Mouse (Mus musculus): ENCODE data around the gene Slc7a1.
"Not testable (repeated sequence)": the region's sequence is repeated elsewhere in the genome, so short reads cannot be mapped to it uniquely, and the experiment has no call there.

Gene Slc7a1

GRCm38 (mm10) chr5:148366455-148366854 lies 33.2 kb downstream of the Slc7a1 start:
- no peak for DNase-seq

GRCm38 (mm10) chr5:148363441-148364113 lies 36.1 kb downstream of the Slc7a1 start:
- DNase-seq = no peak

- no peak for DNase-seq
Measured at GRCm38 (mm10) chr5:148362296-148362695, 37.4 kb downstream of the Slc7a1 start.

- DNase-seq = no peak
Measured at GRCm38 (mm10) chr5:148361759-148362010, 38.0 kb downstream of the Slc7a1 start.

- DNase-seq = no peak
Measured at GRCm38 (mm10) chr5:148360922-148361758, 38.6 kb downstream of the Slc7a1 start.

- no peak for DNase-seq
Measured at GRCm38 (mm10) chr5:148359131-148359530, 40.6 kb downstream of the Slc7a1 start.

- no peak for DNase-seq
Measured at GRCm38 (mm10) chr5:148357168-148357567, 42.5 kb downstream of the Slc7a1 start.

- DNase-seq = no peak
Measured at GRCm38 (mm10) chr5:148355822-148356221, 43.9 kb downstream of the Slc7a1 start.

- no peak for DNase-seq
Measured at GRCm38 (mm10) chr5:148354536-148354935, 45.2 kb downstream of the Slc7a1 start.

GRCm38 (mm10) chr5:148353429-148353828 lies 46.3 kb downstream of the Slc7a1 start:
- no peak for DNase-seq

- no peak for DNase-seq
Measured at GRCm38 (mm10) chr5:148349327-148350011, 50.2 kb downstream of the Slc7a1 start.

GRCm38 (mm10) chr5:148348153-148348552 lies 51.6 kb downstream of the Slc7a1 start:
- no peak for DNase-seq

GRCm38 (mm10) chr5:148346543-148346942 lies 53.2 kb downstream of the Slc7a1 start:
- no peak for DNase-seq

GRCm38 (mm10) chr5:148344374-148344773 lies 55.3 kb downstream of the Slc7a1 start:
- no peak for DNase-seq

GRCm38 (mm10) chr5:148342061-148342741 lies 57.5 kb downstream of the Slc7a1 start:
- no peak for DNase-seq

- DNase-seq = no peak
Measured at GRCm38 (mm10) chr5:148339126-148339525, 60.6 kb downstream of the Slc7a1 start.

- DNase-seq = peak; percentile 64
Measured at GRCm38 (mm10) chr5:148332622-148332974, 67.1 kb downstream of the Slc7a1 start.

- DNase-seq = no peak
Measured at GRCm38 (mm10) chr5:148331926-148332621, 67.6 kb downstream of the Slc7a1 start.

- DNase-seq = no peak
Measured at GRCm38 (mm10) chr5:148331229-148331776, 68.4 kb downstream of the Slc7a1 start.

- DNase-seq = no peak
Measured at GRCm38 (mm10) chr5:148328982-148329381, 70.7 kb downstream of the Slc7a1 start.

GRCm38 (mm10) chr5:148326295-148326694 lies 73.4 kb downstream of the Slc7a1 start:
- DNase-seq = not testable (repeated sequence)

GRCm38 (mm10) chr5:148325317-148325885 lies 74.3 kb downstream of the Slc7a1 start:
- DNase-seq = peak; percentile 16

Measured in cerebellum, adult 11-12 months (tissue).